Mouse (Mus musculus) kidney, adult 10 weeks (tissue): Measurements from ENCODE around the gene Zdhhc5. TPM values are rescaled to one million over a fixed set of nuclear protein-coding genes. Genes with fewer than 3 reads are reported as not detected.

Source experiments
- polyA plus RNA-seq: library from polyadenylated mRNA; stranded (reverse); fragments of 350-450 nt; fragmentation: Illumina TruSeq; extraction: RNeasy Lipid Tissue Mini Kit (QIAGEN cat#74804); gene quantifications from one replicate; pipeline ENCODE4 v1.2.3, GENCODE M21; 2014; ENCODE audit warnings: low read depth, low replicate concordance

Gene Zdhhc5
- 79.5 TPM for polyA plus RNA-seq

DNA sequence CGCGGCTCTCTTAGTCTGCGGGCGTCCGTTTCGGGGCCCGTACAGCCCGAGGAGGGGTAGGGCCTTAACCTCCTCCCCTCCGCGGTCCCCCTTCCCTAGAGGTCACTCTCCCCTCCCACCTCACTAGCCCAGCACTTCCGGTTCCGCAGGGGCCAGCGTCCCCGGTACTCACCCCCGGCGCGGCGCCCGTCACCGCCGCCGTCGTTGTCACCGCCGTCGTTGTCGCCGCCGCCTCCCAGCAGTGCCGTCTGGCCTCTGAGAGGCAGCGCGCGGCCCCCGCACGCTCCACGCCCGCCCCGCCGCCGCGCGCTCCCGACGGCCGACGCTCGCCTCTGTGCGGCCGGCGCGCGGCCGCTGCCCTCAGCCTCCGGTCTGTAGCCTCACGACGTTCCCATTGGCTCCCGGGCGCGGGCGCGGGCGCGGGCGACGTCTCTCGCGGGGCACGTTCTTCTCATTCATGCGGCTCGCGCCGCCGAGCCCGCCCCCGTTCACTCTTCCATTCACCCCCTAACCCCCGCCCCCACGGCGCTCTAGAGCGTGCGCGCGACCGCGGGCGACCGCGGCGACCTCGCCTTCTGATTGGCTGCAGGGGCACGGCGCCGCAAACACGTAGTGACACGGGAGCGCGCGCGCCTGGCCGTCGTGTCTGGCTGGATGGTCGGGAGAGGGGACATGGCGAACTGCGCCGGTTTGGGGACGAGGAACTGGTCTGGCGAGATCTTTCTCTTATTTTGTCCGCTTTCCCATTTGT lies at the start of gene Zdhhc5:
Gene Zdhhc5 (minus strand): TSS at position 370 of the 751 bp plus-strand sequence.

DNA sequence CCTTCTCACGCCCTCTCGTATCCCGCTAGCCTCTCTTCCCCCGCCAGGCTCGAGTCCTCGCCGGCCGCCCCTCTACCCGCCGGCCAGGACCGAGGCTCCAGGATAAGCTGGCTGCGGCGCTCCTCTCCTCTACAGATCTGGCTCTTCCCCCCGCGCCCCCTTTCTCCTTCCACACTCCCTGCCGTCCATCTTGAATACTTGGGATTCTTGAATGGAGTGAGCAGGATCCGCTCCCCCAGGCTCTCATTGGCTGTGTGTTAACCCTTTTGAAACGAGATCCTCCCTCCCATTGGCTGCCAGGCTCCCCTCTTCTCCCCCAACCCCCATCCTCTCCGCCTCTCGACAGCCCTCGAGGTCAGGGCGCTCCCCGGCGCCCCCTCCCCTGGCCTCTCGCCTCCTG lies 28.6 kb upstream of the Zdhhc5 start, which contains the start of gene Gm19426:
Gene Gm19426 (minus strand): TSS at position 95 of the 400 bp plus-strand sequence.

DNA sequence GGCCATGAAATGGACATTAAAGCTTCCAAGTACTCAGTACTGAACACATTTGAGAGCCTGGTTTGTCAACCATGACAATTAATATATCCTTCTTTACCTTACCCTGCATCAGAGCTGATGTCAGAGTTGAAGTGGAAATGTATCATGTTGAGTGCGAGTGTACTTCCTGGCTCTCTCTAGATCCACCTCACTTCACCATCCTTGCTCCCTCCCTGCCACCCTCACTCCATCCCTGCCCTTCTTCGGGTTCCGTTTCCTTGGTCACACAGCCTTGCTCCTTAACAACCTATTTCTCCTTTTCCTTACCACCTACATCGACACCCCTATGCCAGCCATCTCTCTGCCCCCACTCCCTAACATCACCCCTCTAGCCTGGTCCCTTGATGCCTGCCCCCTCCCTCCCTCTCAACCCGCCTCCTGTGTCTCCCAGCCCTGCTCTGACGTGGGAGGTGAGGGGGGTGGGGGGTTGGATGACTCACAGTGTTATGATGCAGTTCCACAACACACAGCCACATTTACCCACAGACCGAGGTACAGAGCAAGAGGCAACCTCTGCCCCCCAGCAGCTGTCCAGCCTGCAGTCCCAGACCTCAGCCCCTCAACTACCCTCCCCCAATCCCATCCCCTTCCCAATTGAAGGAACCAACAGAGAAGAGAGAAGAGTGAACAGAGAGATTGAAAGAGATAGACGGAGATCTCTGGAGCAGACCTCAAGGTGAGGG lies 18.8 kb upstream of the Zdhhc5 start, which contains the start of gene Ypel4:
Gene Ypel4 (plus strand): TSS at position 480 of the 722 bp plus-strand sequence.

DNA sequence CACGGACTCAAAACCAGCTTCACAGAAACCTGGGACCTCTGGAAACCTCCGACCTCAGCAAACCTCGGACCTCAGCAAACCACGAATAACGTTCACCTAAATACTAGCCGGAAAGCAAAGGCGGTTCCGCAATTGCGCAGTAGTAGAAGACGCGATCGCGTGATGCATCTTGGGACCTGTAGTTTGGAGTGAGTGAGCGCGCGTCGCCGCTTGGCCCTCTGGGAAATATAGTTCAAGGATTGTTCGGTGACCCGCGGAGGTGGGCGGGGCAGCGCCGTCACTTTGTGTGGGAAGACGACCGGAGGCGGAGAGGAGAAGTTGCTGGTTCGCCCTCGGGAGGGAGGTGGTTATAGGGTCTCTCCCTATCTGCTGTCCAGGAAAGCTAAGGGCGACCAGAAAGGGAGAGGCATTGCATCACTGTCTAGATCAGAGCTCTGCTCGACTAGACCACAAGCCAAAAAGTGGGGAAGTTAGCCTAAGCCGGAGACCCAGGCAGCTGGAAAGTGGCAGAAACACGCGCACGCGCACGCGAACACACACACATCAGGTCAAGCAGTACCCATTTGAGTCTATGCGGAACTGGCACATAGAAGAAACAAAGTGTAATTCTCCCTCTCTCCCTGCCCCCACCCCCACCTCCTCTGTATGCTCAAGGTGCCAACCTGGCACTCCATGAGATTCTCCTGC lies 12.3 kb upstream of the Zdhhc5 start, which contains the start of gene Clp1:
Gene Clp1 (minus strand): TSS at position 179 of the 687 bp plus-strand sequence.

DNA sequence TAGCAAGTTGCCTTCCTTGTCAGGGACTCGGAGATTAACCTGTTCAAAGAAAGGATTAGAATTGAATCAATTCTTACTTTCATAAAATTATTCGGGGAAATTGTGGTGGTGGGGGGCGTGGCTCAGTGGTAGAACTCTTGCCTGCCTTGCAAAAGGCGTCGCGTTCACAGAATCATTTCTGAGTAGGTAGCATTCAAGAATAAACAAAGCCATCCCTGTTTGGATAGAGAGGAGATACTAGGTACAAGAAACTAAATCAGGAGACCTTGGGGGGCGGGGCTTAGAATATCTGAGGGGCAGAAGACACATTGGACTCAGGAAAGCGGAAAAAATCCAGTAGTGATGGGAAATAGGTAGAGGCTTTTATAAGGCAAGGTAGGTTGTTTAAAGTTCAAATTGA lies 36.0 kb downstream of the Zdhhc5 start, which contains the start of gene Tmx2:
Gene Tmx2 (minus strand): TSS at position 125 of the 400 bp plus-strand sequence.

DNA sequence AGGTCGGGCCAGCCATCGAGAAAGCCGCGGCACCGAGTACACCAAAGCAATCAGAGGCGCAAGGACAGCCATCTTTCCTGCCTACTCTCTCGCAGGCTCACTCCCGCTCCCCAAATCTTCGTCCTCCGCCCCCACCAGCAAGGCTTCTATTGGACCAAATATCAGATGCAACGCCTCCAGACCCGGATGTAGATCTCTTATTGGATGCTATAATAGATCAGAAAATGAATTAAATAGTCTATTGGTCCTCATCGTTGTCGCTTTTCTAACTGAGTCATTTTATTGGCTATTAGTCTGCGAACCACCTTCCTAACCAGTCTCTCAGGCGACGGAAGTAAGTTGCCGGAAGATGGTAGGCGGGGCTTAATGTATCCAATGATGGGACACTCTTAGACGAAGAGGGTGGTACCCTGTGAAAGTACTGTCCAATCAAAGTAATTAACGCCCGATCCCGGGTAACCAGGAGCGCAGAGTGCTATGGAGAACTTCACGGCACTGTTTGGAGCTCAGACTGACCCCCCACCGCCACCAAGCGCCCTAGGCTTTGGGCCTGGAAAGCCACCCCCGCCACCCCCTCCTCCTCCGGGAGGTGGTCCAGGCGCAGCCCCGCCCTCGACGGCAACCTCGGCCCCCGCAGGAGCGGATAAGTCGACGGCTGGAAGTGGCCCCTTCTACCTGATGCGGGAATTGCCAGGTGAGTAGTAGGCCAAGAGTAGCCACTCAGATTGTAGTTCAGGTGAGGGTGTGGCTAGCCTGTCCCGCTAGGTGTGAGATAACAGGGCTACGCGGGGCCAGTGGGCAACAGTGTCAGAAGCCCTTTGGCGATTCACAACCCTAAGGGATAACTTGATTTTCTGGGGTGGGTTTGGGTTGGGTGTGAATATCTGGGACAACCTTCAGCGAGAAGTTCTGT lies 36.8 kb downstream of the Zdhhc5 start, which contains the start of the genes Gm28635 and Med19:
Gene Gm28635 (minus strand): TSS at position 74 of the 913 bp plus-strand sequence.
Gene Med19 (plus strand): TSS at position 435 of the 913 bp plus-strand sequence.

DNA sequence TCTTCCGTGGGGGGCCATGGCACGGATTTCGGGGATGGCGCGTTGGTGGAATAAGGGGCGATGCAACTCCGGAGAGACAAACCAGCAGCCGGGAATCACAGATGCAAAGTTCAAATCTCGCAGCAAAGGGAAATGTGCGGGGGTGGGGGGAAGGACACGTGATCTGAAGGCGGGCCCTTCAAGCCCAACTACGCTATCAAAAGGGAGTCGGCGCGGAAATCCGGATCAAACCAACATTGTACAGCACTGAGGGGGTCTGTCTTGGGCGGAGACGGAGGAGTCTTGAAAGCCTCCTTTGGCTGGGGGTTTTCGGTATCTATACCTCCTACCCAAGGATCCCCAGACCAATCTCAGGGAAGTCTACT lies 44.4 kb downstream of the Zdhhc5 start, which contains the start of gene Selenoh:
Gene Selenoh (minus strand): TSS at position 202 of the 365 bp plus-strand sequence.

DNA sequence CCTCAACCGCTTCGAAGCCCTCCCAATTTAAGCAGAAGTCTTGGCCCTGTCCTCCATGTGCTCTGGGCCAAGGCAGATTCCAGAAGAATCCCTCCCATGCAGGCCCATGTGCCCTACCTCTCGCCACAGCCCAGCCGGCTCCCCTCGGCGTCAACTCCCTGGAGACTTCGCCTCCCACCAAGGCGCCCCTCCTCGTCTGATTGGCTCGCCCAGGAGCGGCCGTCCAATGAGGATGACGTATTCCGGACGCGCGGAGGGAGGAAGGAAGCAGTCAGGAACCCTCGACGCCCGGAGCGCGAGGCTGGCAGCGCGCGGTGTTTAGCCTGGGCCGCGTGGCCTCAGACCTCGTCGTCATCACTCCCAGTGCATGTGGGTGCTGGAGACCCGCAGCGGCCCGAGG lies 56.2 kb downstream of the Zdhhc5 start, which contains the start of gene Btbd18:
Gene Btbd18 (plus strand): TSS at position 274 of the 400 bp plus-strand sequence.

DNA sequence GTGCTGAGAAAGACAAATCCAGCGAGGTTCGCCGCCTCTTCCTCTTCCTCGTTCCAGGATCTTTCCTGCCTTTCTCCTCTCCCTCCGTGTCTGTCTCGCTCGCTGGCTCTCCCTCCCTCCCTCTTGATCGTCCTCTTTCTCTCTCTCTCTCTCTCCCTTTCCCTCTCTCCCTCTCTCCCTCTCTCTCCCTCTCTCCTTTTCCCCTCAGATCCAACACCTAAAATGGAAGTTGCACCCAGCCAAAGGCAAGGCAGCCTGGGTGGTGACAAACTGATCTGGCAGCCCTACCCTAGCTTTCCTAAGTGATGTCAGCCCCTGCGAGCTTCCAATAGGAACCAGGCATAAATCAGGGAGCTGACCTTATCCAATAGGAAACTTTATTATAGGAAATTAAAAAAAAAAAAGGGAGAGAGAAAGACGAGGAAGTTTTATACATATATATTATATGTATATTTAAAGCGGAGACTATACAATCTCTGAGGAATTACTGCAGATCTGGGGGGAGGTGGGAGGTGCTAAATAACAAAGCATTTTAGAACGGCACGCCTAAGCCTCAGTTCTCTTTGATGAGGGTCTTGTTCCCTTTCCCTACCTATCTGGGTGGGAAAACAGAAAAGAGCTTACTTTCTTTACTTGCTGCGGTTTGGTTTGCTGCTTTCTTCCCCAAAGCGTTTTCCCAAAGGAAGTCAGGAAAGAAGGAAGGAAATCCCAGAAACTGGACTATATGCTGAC lies 64.3 kb downstream of the Zdhhc5 start, which contains the start of gene Ctnnd1:
Gene Ctnnd1 (minus strand): TSS at position 302 of the 732 bp plus-strand sequence.

Other genes with a start within 250 kb of the Zdhhc5 start
- 48.3 TPM for gene Tfpi, start 238.4 kb downstream of the Zdhhc5 start, polyA plus RNA-seq
- gene Ctnnd1, start 64.4 kb downstream of the Zdhhc5 start, polyA plus RNA-seq: 200 TPM
- gene Btbd18, start 56.1 kb downstream of the Zdhhc5 start, polyA plus RNA-seq: not detected
- gene Selenoh, start 44.4 kb downstream of the Zdhhc5 start, polyA plus RNA-seq: 10.5 TPM
- gene Gm28635, start 37.1 kb downstream of the Zdhhc5 start, polyA plus RNA-seq: not detected
- gene Med19, start 36.8 kb downstream of the Zdhhc5 start, polyA plus RNA-seq: 45.8 TPM
- gene Tmx2, start 36.0 kb downstream of the Zdhhc5 start, polyA plus RNA-seq: 203 TPM
- 18.6 TPM for gene Clp1, start 12.2 kb upstream of the Zdhhc5 start, polyA plus RNA-seq
- gene Ypel4, start 18.9 kb upstream of the Zdhhc5 start, polyA plus RNA-seq: not detected
- not detected for gene Gm19426, start 28.5 kb upstream of the Zdhhc5 start, polyA plus RNA-seq
- 26.3 TPM for gene Serping1, start 60.3 kb upstream of the Zdhhc5 start, polyA plus RNA-seq
- gene Ube2l6, start 83.6 kb upstream of the Zdhhc5 start, polyA plus RNA-seq: 8.4 TPM
- gene Smtnl1, start 107.5 kb upstream of the Zdhhc5 start, polyA plus RNA-seq: not detected
- 2.6 TPM for gene Timm10, start 111.8 kb upstream of the Zdhhc5 start, polyA plus RNA-seq
- 0.36 TPM for gene Slc43a1, start 123.7 kb upstream of the Zdhhc5 start, polyA plus RNA-seq
- not detected for gene Rtn4rl2, start 171.5 kb upstream of the Zdhhc5 start, polyA plus RNA-seq
- gene Slc43a3, start 221.4 kb upstream of the Zdhhc5 start, polyA plus RNA-seq: 31.6 TPM